Mouse (Mus musculus): Measurements from ENCODE around the gene Pfas.

GRCm38 (mm10) chr11:68965050-68965449, 43.2 kb downstream of the Pfas start:
- TF ChIP-seq CTCF (IDR thresholded peaks at IDR 0.05; ENCODE audit: borderline replicate concordance, insufficient read depth, low read length) (no peak), POLR2A (IDR thresholded peaks at IDR 0.05; ENCODE audit: low read depth, low read length) (no peak)
